Mouse (Mus musculus): ENCODE measurements around the gene Olfr524. TPM values are rescaled to one million over a fixed set of nuclear protein-coding genes. Genes with fewer than 3 reads are reported as not detected.

Gene Olfr524
- polyA plus RNA-seq, 1 experiment, result not detected

GRCm38 (mm10) chr7:140196002-140196401 lies 9.8 kb downstream of the Olfr524 start:
- TF ChIP-seq POLR2A (IDR thresholded peaks at IDR 0.05; ENCODE audit: low read depth, low read length), result no peak
- TF ChIP-seq CTCF (conservative IDR thresholded peaks at IDR 0.05; ENCODE audit: insufficient read depth, insufficient read length, low read depth, low read length), result no peak
- no peak overlapping the region for H3K4me3 ChIP-seq (ENCODE audit: insufficient read depth, low read depth, low read length)
- 80% methylated on average over 8 of the region's 8 CpGs for WGBS
- no peaks in the 10 kb centered on the region for H3K4me1 ChIP-seq (ENCODE audit: control insufficient read depth, insufficient read depth, low read length)
- no peak overlapping the region for H3K27ac ChIP-seq (ENCODE audit: insufficient read depth, low read depth, low read length)
- no peak for DNase-seq
- no peaks in the 10 kb centered on the region for H3K27me3 ChIP-seq (replicated peaks; ENCODE audit: control insufficient read depth, insufficient read depth, low read length)
- no peaks in the 10 kb centered on the region for H3K36me3 ChIP-seq (ENCODE audit: control insufficient read depth, insufficient read depth, low read length)

DNA sequence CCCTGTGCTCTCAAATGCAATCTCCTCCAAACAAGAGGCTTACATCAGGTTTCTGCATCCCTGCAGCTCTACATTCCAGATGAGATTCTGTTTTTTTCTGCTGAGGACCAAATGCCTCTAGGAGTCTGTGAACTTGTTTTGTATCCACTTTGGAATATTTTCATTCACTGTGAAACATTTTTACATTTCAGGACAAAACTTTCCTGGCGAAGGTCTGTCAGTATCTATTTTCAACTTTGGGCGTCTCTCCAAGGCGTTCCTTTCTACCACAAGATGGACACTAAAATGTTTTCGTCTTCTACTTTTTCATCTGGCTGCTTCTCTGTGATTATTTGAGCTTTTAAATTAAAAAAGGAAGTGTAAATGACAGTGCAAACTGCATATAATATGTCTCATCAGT lies 11.7 kb downstream of the Olfr524 start:
- Histone ChIP-seq H3K36me3 (ENCODE audit: control insufficient read depth, insufficient read depth, low read length) (no peaks in the 10 kb centered on the region), H3K27ac (ENCODE audit: insufficient read depth, low read depth, low read length) (no peak overlapping the region), H3K4me3 (ENCODE audit: insufficient read depth, low read depth, low read length) (no peak overlapping the region), H3K27me3 (replicated peaks; ENCODE audit: control insufficient read depth, insufficient read depth, low read length) (no peaks in the 10 kb centered on the region), H3K4me1 (ENCODE audit: control insufficient read depth, insufficient read depth, low read length) (no peaks in the 10 kb centered on the region)
- no peak for DNase-seq
- 79% methylated on average over 4 of the region's 4 CpGs for WGBS
- TF ChIP-seq CTCF (conservative IDR thresholded peaks at IDR 0.05; ENCODE audit: insufficient read depth, insufficient read length, low read depth, low read length), result no peak
- no peak for TF ChIP-seq POLR2A (IDR thresholded peaks at IDR 0.05; ENCODE audit: low read depth, low read length)

DNA sequence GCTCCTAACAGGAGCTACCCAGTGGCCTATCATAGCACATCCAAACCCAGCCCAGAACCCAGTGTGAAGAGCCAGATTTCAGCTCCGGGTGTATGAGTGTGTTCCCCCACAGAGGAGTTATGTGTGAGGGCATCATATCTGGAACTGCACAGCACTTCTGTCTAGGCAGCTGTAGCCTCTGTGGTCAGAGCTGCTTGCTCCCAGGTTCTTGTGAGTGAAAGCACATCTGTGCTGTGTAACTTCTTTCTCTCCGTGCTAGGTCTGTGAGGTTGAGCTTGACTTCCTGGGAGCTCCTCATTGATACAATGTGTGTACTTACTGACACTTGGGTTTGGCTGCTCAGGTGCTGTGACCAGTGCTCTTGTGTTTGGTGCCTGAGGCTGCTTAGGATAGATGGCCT lies 12.9 kb downstream of the Olfr524 start:
- Histone ChIP-seq H3K4me3 (ENCODE audit: insufficient read depth, low read depth, low read length) (no peak overlapping the region), H3K27ac (ENCODE audit: insufficient read depth, low read depth, low read length) (no peak overlapping the region), H3K4me1 (ENCODE audit: control insufficient read depth, insufficient read depth, low read length) (no peaks in the 10 kb centered on the region), H3K27me3 (replicated peaks; ENCODE audit: control insufficient read depth, insufficient read depth, low read length) (no peaks in the 10 kb centered on the region), H3K36me3 (ENCODE audit: control insufficient read depth, insufficient read depth, low read length) (no peaks in the 10 kb centered on the region)
- 81% methylated on average over 2 of the region's 2 CpGs for WGBS
- DNase-seq, result no peak
- TF ChIP-seq POLR2A (IDR thresholded peaks at IDR 0.05; ENCODE audit: low read depth, low read length) (no peak), CTCF (conservative IDR thresholded peaks at IDR 0.05; ENCODE audit: insufficient read depth, insufficient read length, low read depth, low read length) (no peak)

GRCm38 (mm10) chr7:140192445-140192844 lies 13.3 kb downstream of the Olfr524 start:
- no peaks in the 10 kb centered on the region for H3K4me1 ChIP-seq (ENCODE audit: control insufficient read depth, insufficient read depth, low read length)
- H3K27me3 ChIP-seq (replicated peaks; ENCODE audit: control insufficient read depth, insufficient read depth, low read length), result no peaks in the 10 kb centered on the region
- H3K36me3 ChIP-seq (ENCODE audit: control insufficient read depth, insufficient read depth, low read length), result no peaks in the 10 kb centered on the region
- H3K27ac ChIP-seq (ENCODE audit: insufficient read depth, low read depth, low read length), result no peak overlapping the region
- DNase-seq, result no peak
- no peak for TF ChIP-seq CTCF (conservative IDR thresholded peaks at IDR 0.05; ENCODE audit: insufficient read depth, insufficient read length, low read depth, low read length)
- no peak for TF ChIP-seq POLR2A (IDR thresholded peaks at IDR 0.05; ENCODE audit: low read depth, low read length)
- WGBS, result 57% methylated on average over 2 of the region's 2 CpGs
- H3K4me3 ChIP-seq (ENCODE audit: insufficient read depth, low read depth, low read length), result no peak overlapping the region

- Histone ChIP-seq H3K27me3 (replicated peaks; ENCODE audit: control insufficient read depth, insufficient read depth, low read length) (no peaks in the 10 kb centered on the region), H3K4me1 (ENCODE audit: control insufficient read depth, insufficient read depth, low read length) (no peaks in the 10 kb centered on the region), H3K4me3 (ENCODE audit: insufficient read depth, low read depth, low read length) (no peak overlapping the region), H3K27ac (ENCODE audit: insufficient read depth, low read depth, low read length) (no peak overlapping the region), H3K36me3 (ENCODE audit: control insufficient read depth, insufficient read depth, low read length) (no peaks in the 10 kb centered on the region)
- DNase-seq, result no peak
- no peak for TF ChIP-seq POLR2A (IDR thresholded peaks at IDR 0.05; ENCODE audit: low read depth, low read length)
- WGBS, result 88% methylated on average over 1 of the region's 1 CpGs
Measured at GRCm38 (mm10) chr7:140190435-140190834, 15.3 kb downstream of the Olfr524 start.

- Histone ChIP-seq H3K27ac (ENCODE audit: insufficient read depth, low read depth, low read length) (no peak overlapping the region), H3K36me3 (ENCODE audit: control insufficient read depth, insufficient read depth, low read length) (no peaks in the 10 kb centered on the region), H3K4me1 (ENCODE audit: control insufficient read depth, insufficient read depth, low read length) (no peaks in the 10 kb centered on the region; the same call in 1 of the 2 replicates), H3K4me3 (ENCODE audit: insufficient read depth, low read depth, low read length) (no peak overlapping the region), H3K27me3 (replicated peaks; ENCODE audit: control insufficient read depth, insufficient read depth, low read length) (no peaks in the 10 kb centered on the region)
- 64% methylated on average over 4 of the region's 4 CpGs for WGBS
- TF ChIP-seq POLR2A (IDR thresholded peaks at IDR 0.05; ENCODE audit: low read depth, low read length), result no peak
- TF ChIP-seq CTCF (conservative IDR thresholded peaks at IDR 0.05; ENCODE audit: insufficient read depth, insufficient read length, low read depth, low read length), result no peak
- no peak for DNase-seq
Measured at GRCm38 (mm10) chr7:140188391-140189328, 17.1 kb downstream of the Olfr524 start.

GRCm38 (mm10) chr7:140187721-140188390 lies 17.9 kb downstream of the Olfr524 start:
- Histone ChIP-seq H3K27me3 (replicated peaks; ENCODE audit: control insufficient read depth, insufficient read depth, low read length) (no peaks in the 10 kb centered on the region), H3K4me1 (ENCODE audit: control insufficient read depth, insufficient read depth, low read length) (no peaks in the 10 kb centered on the region; the same call in 1 of the 2 replicates), H3K27ac (ENCODE audit: insufficient read depth, low read depth, low read length) (no peak overlapping the region), H3K4me3 (ENCODE audit: insufficient read depth, low read depth, low read length) (no peak overlapping the region), H3K36me3 (ENCODE audit: control insufficient read depth, insufficient read depth, low read length) (no peaks in the 10 kb centered on the region)
- TF ChIP-seq CTCF (conservative IDR thresholded peaks at IDR 0.05; ENCODE audit: insufficient read depth, insufficient read length, low read depth, low read length), result no peak
- TF ChIP-seq POLR2A (IDR thresholded peaks at IDR 0.05; ENCODE audit: low read depth, low read length), result no peak
- 82% methylated on average over 7 of the region's 7 CpGs for WGBS
- DNase-seq, result no peak

All from kidney, adult 2 months (tissue).